Mouse (Mus musculus) spleen, embryonic (tissue): ENCODE results near the gene Ackr2.

Experiments used
- CTCF ChIA-PET: fragments of 350-600 bp; sonication (Branson Sonifier 250); formaldehyde crosslinking; loops from one replicate; lab custom pipeline; 2022; lab: Charles Lee

Gene Ackr2

GRCm38 (mm10) chr9:121952596-121952995 is 54.4 kb downstream of the Ackr2 start:
- CTCF ChIA-PET = interaction anchor here (0.5 kb wide), 1 partner anchor 157 kb away, joined by 3 read pairs; no protein-coding TSS in a partner anchor

GRCm38 (mm10) chr9:121959966-121960635 is 61.9 kb downstream of the Ackr2 start:
- CTCF ChIA-PET = no interaction called here
